Mouse (Mus musculus): ENCODE data around the gene C2cd4d. TPM values are rescaled to one million over a fixed set of nuclear protein-coding genes. Genes with fewer than 3 reads are reported as not detected.

Gene C2cd4d
- polyA plus RNA-seq, 1 experiment from 2014 or later = 1.1 TPM

GRCm38 (mm10) chr3:94396851-94397250, 34.6 kb downstream of the C2cd4d start:
- Histone ChIP-seq H3K4me1 (peaks cover 10% of the 10 kb centered on the region; the same call in 1 of the 2 replicates), H3K9ac (no peak overlapping the region), H3K27ac (no peak overlapping the region), H3K27me3 (peaks cover 39% of the 10 kb centered on the region), H3K9me3 (no peaks in the 10 kb centered on the region), H3K4me3 (no peak overlapping the region), H3K4me2 (no peak overlapping the region), H3K36me3 (no peaks in the 10 kb centered on the region)
- no peak for ATAC-seq (ENCODE audit: borderline replicate concordance, extremely low read depth, low FRiP score, low TSS enrichment)
- WGBS = 67% methylated on average over 4 of the region's 4 CpGs

- H3K36me3 ChIP-seq = no peaks in the 10 kb centered on the region
- H3K9ac ChIP-seq = no peak within 1 kb of the TSS
- no peak for ATAC-seq (ENCODE audit: borderline replicate concordance, extremely low read depth, low FRiP score, low TSS enrichment)
- peaks cover 51% of the 10 kb centered on the region for H3K27me3 ChIP-seq
- no peaks in the 10 kb centered on the region for H3K9me3 ChIP-seq
- peak within 1 kb of the TSS; percentile 26 for H3K4me3 ChIP-seq
- H3K4me1 ChIP-seq = peaks cover 10% of the 10 kb centered on the region; the same call in 1 of the 2 replicates
- H3K4me2 ChIP-seq = peak within 1 kb of the TSS; percentile 52
- 59% methylated on average over 6 of the region's 6 CpGs for WGBS
- no peak within 1 kb of the TSS for H3K27ac ChIP-seq
Measured at GRCm38 (mm10) chr3:94398217-94398616, 36.0 kb downstream of the C2cd4d start, which contains the start of gene Lingo4. TSS of gene Lingo4 (plus strand) at chr3:94398517.

DNA sequence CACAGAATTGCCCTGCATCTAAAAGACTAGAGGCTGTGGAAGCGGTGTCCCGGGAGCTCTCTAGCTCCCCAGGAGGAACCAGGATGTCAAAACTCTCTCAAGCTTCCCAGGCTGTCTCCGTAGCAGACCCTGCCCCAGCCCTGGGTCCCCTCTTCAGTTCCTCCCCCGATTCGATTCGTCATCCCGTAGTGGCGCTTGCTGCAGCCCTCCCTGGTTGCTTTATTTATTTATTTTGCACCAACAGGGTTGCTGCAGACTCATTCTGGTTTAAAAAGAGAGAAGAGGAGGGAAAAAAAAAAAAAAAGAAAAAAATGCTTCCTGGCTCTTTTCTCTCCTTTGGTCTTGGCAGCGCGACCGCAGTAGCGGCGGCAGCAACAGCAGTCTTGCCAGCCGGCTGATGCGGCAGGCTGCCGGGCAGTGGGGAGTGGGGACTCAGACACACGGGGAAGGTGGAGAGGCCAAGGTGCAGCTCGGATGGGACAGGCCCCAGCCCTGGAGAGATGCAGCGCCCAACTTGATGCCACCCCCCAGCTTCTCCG, 36.8 kb downstream of the C2cd4d start:
- peak overlapping the region; percentile 52 for H3K4me2 ChIP-seq
- H3K27me3 ChIP-seq = peaks cover 51% of the 10 kb centered on the region
- peak overlapping the region; percentile 26 for H3K4me3 ChIP-seq
- H3K9me3 ChIP-seq = no peaks in the 10 kb centered on the region
- H3K4me1 ChIP-seq = peaks cover 10% of the 10 kb centered on the region; the same call in 1 of the 2 replicates
- H3K27ac ChIP-seq = no peak overlapping the region
- H3K36me3 ChIP-seq = no peaks in the 10 kb centered on the region
- WGBS = 2% methylated on average over 20 of the region's 20 CpGs
- ATAC-seq (ENCODE audit: borderline replicate concordance, extremely low read depth, low FRiP score, low TSS enrichment) = 0 out of 2 replicates have a peak, but pooled peaks have one; percentile 8
- no peak overlapping the region for H3K9ac ChIP-seq

GRCm38 (mm10) chr3:94399663-94400310, 37.5 kb downstream of the C2cd4d start:
- no peaks in the 10 kb centered on the region for H3K9me3 ChIP-seq
- no peak for ATAC-seq (ENCODE audit: borderline replicate concordance, extremely low read depth, low FRiP score, low TSS enrichment)
- WGBS = 47% methylated on average over 5 of the region's 5 CpGs
- no peak overlapping the region for H3K4me2 ChIP-seq
- H3K4me3 ChIP-seq = no peak overlapping the region
- peaks cover 51% of the 10 kb centered on the region for H3K27me3 ChIP-seq
- no peak overlapping the region for H3K9ac ChIP-seq
- peaks cover 17% of the 10 kb centered on the region; the same call in 1 of the 2 replicates for H3K4me1 ChIP-seq
- H3K27ac ChIP-seq = no peak overlapping the region
- H3K36me3 ChIP-seq = no peaks in the 10 kb centered on the region

- WGBS = 56% methylated on average over 8 of the region's 8 CpGs
- Histone ChIP-seq H3K27ac (no peak overlapping the region), H3K36me3 (no peaks in the 10 kb centered on the region), H3K4me2 (no peak overlapping the region), H3K4me1 (peaks cover 28% of the 10 kb centered on the region), H3K4me3 (no peak overlapping the region), H3K9me3 (no peaks in the 10 kb centered on the region), H3K9ac (no peak overlapping the region), H3K27me3 (peaks cover 45% of the 10 kb centered on the region)
- no peak for ATAC-seq (ENCODE audit: borderline replicate concordance, extremely low read depth, low FRiP score, low TSS enrichment)
Measured at GRCm38 (mm10) chr3:94402451-94402850, 40.2 kb downstream of the C2cd4d start.

- H3K4me3 ChIP-seq = no peak overlapping the region
- peaks cover 18% of the 10 kb centered on the region for H3K4me1 ChIP-seq
- peaks cover 31% of the 10 kb centered on the region for H3K27me3 ChIP-seq
- peak overlapping the region; percentile 51 for H3K27ac ChIP-seq
- no peaks in the 10 kb centered on the region for H3K9me3 ChIP-seq
- 19% methylated on average over 7 of the region's 7 CpGs for WGBS
- no peak overlapping the region for H3K4me2 ChIP-seq
- no peaks in the 10 kb centered on the region for H3K36me3 ChIP-seq
- H3K9ac ChIP-seq = no peak overlapping the region
- peak; percentile 31; the same call in 1 of the 2 replicates for ATAC-seq (ENCODE audit: borderline replicate concordance, extremely low read depth, low FRiP score, low TSS enrichment)
Measured at GRCm38 (mm10) chr3:94404366-94405054, 42.3 kb downstream of the C2cd4d start.

DNA sequence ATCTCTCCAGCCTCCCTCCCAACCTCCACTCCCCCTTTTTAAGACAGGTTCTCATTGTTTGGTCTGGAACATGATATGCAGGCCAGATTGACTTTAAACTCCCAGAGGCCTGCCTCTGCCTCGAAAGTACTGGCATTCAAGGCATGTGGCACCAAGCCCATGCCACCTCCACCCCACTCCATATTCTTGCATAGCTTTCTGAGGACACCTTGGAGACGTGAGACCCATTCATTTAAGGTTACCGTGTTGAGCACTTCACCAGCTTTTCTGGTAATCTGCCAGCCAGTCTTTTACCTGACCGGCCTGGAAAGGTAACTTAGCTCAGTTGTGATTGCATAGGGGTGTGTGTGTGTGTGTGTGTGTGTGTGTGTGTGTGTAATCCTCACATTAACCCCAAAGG, 43.3 kb downstream of the C2cd4d start:
- Histone ChIP-seq H3K9me3 (no peaks in the 10 kb centered on the region), H3K4me2 (no peak overlapping the region), H3K36me3 (no peaks in the 10 kb centered on the region), H3K27me3 (peaks cover 21% of the 10 kb centered on the region), H3K9ac (no peak overlapping the region), H3K27ac (peak overlapping the region; percentile 51; the same call in 1 of the 2 replicates), H3K4me1 (peaks cover 18% of the 10 kb centered on the region), H3K4me3 (no peak overlapping the region)
- WGBS = 41% methylated on average over 4 of the region's 4 CpGs
- ATAC-seq (ENCODE audit: borderline replicate concordance, extremely low read depth, low FRiP score, low TSS enrichment) = peak; percentile 76; the same call in 1 of the 2 replicates

- Histone ChIP-seq H3K9me3 (no peaks in the 10 kb centered on the region), H3K36me3 (no peaks in the 10 kb centered on the region), H3K9ac (peak overlapping the region; percentile 26), H3K4me2 (peak overlapping the region; percentile 94), H3K27ac (no peak overlapping the region; the same call in 1 of the 2 replicates), H3K4me3 (peak overlapping the region; percentile 47), H3K4me1 (peaks cover 14% of the 10 kb centered on the region), H3K27me3 (no peaks in the 10 kb centered on the region)
- ATAC-seq (ENCODE audit: borderline replicate concordance, extremely low read depth, low FRiP score, low TSS enrichment) = peak; percentile 59; the same call in 1 of the 2 replicates
- WGBS = 13% methylated on average over 25 of the region's 25 CpGs
Measured at GRCm38 (mm10) chr3:94412530-94412929, 50.3 kb downstream of the C2cd4d start.

DNA sequence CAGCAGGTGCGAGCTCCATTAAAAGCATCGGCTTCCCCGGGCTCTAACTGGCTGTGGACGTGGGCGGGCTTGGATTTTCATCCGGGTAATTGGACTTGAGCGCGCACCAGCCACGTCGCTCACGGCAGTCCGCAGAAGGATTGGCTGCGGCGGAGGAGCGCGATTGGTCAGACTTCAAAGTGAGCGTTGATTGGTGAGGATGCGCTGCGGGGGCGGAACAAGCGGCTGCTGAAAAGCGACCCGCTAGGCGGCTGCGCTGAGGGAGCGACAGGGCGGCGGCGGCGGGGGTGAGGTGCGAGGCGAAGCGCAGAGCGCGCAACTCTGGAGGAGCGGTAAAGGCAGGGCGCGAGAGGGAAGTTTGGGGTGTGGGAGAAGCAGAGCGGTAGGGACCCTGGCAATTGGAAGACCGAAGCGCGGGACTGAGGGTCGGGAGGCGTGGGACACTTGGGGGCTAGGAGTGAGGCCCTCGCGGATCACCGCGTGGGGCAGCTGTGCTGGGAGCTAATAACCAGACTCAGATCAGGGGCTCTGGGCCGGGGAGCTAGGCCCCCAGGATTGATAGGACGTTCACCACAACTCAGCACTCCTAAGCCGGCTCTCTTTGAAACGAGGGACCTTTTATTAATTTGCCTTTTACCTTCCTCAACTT, 50.9 kb downstream of the C2cd4d start, which contains the start of gene Tdrkh:
Tdrkh (plus strand) TSS at position 243 of the 649 bp plus-strand sequence.
- H3K4me1 ChIP-seq = peaks cover 14% of the 10 kb centered on the region
- peak within 1 kb of the TSS; percentile 36 for H3K9ac ChIP-seq
- H3K27me3 ChIP-seq = no peaks in the 10 kb centered on the region
- no peaks in the 10 kb centered on the region for H3K36me3 ChIP-seq
- no peaks in the 10 kb centered on the region for H3K9me3 ChIP-seq
- no peak within 1 kb of the TSS; the same call in 1 of the 2 replicates for H3K27ac ChIP-seq
- peak within 1 kb of the TSS; percentile 94 for H3K4me2 ChIP-seq
- peak; percentile 100 for ATAC-seq (ENCODE audit: borderline replicate concordance, extremely low read depth, low FRiP score, low TSS enrichment)
- H3K4me3 ChIP-seq = peak within 1 kb of the TSS; percentile 47
- 6% methylated on average over 52 of the region's 52 CpGs for WGBS
